Mouse (Mus musculus) heart, adult 18-20 months (tissue): ENCODE data around the gene Atad3a. TPM values are rescaled to one million over a fixed set of nuclear protein-coding genes. Genes with fewer than 3 reads are reported as not detected.
A peak's percentile ranks its signal among the peaks of the same experiment; 100 is the strongest.
"Not testable (repeated sequence)": the region's sequence is repeated elsewhere in the genome, so short reads cannot be mapped to it uniquely, and the experiment has no call there.

Experiments
- DNase-seq, 2 experiments: peaks; one replicate each; pipeline ENCODE4 v3.0.0; 2021 to 2022; ENCODE audit warnings: mixed read lengths in 1 of 2
- total RNA-seq, 2 experiments: library from RNA; stranded (reverse); gene quantifications; 2 replicates each; pipeline ENCODE4 v1.2.3; 2021

Gene Atad3a
- total RNA-seq, 2 experiments from 2014 or later: 44.6 to 44.8 TPM

DNA sequence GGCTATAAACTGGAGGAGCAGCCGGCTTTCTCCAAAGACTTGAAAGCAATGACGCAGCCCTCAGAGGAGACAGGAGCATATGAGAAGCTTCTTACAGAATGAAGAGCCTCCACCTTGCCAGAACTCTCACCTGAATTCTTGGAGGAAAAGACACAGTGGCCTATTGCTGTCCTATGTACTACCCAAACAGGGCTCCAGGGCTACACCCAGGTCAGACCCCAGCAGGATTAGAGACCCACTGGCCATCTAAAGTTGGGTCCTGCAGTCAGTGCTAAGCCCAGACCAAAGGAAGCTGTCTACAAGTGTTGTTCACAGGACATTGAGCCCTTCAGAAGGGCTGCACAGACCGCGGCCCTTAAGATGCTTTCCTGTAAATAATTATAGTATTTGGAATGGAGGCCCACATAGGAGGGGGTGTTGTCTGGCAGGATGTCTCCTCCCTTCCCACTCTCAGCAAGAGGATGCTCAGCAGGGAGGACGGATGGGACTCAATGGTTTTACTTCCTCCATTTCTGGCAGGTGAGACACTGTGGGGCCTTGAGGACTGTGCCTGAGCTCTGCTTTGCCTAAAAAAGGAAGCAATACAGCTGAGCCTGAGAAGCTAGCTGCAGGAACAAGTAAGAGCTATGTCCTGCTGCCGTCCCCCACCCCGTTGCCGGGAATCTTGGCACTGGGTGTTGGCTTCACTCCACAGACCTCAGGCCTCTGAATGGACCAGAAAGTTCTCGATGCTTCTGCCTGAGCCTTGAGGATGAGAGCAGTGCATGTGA, 14.3 kb upstream of the Atad3a start:
- DNase-seq: peak; percentile 84 to 86

DNA sequence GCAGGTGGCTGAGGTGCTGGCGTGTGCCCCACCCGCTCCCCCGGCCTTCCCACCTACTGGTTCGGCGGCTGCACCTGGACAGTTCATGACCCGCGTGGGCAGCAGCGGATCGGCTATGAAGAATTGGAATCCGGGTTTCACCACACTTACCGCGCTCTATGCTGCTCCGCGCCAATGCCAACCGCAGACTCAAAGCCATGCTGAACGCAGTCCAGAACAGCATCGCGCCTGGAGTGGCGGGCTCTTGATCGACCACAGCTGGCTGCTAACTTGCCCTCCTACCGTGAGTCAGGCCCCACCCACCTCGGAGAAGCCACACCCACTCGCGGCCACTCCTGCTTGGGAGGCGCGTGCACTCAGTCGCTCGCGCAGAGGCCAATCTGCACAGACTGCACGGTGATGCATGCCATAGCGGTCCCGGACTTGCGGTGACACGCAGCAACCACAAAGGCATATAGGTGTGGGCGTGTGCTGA, 13.4 kb upstream of the Atad3a start, which contains the start of gene Vwa1:
Gene Vwa1, minus strand, starts transcription at position 419 of the 475 bp plus-strand sequence.
- peak; percentile 94 to 96 for DNase-seq

DNA sequence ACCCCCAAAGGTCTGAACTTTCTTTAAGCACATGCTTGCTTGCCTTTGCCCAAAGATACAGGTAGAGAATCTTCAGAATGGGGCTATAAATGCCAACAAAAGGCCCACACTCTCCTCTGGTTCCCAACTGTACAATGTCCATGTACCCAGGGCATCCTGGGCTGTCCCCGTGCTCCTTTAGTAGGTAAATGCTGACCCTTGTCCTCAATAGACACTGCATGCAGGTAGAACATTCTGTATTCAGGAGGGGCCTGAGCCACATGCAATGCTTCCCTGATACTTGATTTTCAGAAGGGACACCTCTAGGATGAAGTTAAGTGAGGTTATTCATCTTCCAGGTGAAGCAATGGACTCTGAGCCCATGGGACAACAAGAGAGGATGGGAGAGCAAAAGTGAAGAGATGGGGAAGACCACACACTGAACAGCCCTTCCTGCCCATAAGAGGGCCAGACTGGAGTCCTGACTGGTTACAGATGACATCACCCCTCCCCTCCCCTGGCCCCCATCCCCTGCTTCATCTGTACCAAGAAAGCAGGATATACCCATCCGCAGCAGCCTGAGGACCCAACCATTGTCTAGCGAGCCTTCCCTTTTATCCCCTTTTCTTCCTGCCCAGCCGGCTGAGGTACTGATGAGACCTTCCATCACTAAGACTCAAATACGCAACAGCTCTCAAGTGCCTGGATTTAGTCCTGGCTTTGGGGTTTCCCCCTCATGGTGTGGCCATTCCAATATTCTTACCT, 12.6 kb upstream of the Atad3a start:
- DNase-seq: no peak

DNA sequence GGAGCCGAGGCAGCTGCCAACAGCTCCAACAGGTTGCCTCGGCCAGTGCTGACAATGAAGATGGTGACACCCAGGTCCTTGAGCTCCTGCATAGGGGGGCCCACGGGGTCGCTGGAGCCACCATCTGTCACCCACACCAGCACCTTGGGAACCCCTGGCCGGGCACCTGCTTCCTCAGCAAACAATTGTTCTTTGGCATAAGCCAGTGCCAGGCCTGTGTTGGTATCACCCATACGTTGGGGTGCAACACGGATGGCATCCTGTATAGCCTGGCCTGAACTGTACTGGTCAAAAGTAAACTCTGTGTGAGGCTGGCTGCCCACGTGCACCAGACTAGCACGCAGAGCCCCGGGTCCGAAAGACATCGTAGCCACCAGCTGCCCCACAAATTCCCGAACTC, 11.9 kb upstream of the Atad3a start:
- DNase-seq: no peak

DNA sequence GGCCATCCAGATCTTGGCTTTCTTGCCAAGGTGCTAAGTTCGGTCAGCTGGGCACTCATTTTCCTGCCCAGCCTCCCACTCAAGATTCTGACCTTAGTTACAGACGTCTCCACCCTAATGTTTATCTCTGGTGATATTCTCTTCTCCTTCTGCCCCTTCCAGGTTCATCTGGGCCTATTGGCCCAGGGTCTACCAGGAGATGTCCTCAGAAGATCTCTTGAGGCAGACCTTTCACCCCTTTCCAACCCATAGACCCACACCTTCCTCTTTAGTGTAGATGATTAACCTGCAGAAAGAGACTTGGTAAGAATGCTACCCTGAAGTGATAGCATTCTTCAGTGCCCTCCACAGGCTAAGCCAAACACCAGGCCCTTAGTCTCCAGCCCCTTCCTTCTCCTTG, 10.8 kb upstream of the Atad3a start:
- DNase-seq: no peak

DNA sequence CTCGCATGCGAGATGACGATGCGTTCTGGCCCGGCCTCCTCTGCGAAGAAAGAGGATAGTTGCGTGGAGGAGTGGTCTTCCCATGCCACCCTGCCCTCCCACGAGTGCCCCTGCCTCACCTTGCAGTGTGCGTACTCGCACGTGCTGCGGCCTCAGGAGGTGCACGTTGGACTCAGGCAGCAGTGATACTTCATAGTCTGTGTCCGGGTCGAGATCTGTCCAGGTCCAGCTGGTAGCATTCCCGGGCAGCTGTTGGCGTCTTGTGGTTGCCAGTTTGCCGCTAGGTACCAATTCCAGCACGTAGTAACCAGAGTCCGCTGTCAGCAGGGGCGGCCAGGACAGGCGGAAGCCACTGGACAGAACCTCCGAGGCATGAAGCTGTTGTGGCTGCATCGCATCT, 9.7 kb upstream of the Atad3a start:
- no peak for DNase-seq

DNA sequence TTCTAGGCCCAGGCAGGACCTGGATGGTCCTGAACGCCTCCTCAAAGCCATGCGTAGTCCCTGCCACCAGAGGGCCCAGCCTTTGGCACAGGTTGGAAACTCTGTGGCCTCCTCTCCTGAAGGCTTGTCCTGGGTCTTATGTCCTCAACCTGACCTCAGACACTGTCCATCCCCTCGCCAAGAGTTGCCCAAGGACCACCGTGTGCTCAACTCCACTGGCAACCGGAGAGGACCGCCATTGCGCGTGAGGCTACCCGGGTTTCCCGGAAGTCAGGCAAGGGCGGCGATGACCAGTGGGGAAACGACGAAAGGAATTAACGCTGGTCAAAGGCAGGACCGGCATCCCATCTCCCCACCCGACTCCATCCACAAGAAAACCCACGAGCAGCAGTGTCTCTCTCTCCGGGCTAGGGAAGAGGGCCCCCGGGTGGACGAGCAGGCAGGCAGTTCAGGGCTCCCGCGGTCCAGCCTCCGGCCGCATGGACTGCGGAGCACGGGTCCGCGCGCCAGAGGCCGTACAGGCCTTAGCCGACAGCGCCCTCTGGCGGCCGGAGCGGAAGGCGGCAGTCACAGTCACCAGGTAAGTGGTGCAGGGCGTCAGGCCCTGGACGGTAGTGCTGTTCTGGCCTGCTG, 9.1 kb upstream of the Atad3a start:
- peak; percentile 90 to 95 for DNase-seq

DNA sequence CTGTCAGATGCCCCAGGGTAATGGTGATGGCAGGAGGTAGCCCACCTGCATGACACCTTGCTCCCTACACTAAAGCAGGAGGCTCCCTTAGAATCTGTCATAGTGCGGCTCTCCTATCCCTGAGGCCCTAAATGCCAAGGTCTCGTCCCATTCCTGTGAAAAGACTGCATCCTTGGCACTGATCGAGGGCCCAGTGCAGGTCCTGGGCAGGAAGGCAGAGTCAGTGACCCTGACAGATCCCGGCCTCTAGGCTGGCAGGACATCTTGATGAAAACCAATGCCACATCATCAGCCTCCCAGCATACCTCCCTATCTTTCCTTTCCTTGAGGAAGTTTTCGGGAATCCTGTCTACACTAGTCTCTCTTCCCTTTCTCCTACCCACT, 8.6 kb upstream of the Atad3a start:
- DNase-seq: no peak

DNA sequence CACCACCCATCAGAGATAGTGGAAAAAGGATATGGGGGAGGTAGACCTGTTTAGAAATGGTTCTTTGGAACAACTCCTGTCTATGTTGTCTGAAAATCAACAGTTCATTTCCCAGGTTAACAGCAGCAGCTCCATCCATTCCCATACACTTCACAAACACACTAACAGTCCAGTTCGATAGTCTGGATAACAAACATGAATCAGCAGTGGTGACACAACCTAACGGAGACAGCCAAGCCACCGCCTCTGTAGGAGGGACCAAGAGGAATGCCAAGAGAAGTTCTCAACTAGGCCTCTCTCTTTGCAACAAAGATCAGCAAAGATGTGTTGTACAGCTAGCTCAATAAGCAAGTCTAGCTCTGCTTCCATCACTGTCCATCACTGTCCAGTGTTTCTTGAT, 1.5 kb upstream of the Atad3a start:
- DNase-seq: no peak

DNA sequence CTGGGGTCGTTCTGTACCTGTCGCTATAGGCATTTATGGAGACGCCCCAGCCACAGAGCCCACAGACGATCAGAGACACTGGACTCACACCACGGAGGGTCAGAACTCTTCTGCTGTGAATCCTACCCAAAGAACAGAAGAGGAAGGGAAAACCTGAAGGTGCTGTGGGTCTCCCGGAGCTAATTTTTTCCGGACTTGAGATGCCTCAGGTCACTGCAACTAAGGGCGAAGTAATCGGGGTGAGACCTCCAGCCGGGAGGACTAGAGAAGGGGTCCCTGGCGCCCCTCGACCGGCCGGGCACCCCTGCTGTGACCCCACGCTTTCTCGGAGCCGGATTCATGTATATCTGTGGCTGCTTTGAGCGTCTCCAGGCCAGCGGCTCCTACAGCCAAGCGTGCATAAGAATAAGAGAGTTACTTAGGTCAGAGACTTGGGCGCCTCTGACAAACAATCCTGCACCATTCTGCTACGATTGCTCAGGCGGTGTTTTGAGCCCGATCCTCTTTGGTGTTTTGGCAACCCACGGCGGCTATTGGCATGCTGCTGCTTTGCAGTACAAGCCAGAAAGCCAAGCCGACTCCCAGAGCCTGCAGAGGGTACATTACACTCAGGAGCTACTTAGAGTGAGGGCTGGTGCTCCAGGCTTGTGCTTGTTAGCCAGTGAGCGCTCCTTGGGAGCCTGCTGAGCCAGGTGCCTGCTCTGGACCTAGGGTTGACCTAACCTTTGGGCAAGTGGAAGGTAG, 635 bp upstream of the Atad3a start:
- no peak for DNase-seq

DNA sequence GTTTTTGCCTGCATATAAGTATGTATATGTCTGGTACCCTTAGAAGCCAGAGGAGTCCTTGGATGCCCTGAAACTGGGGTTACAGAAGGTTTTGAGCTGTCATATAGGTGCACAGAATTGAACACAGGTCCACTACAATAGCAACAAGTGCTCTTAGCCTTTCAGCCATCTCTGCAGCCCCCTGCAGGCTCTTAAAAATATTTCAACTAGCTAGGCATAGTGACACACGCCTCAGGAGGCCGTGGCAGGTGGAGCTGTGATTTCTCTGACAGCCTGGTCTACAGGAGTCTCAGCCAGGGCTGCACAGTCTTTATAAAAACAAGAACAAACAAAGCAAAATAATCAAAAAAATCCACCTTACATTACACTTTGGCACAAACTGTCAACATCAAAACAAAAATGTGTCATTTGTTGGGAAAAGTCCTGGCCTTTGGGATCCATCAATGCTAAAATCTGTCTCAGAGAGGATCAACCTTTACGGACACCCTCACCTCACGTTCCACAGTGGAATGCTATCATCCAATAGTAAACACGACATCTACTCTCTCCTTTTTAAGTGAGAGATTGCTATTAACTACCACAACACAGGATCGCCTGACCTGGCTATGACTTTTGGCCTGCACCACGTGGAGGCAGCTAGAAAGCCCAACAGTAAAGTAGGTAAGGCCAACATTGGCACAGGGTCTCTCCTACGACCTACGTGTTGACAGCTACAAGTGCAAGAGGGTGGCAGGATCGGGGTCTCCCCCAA, 856 bp downstream of the Atad3a start:
- no peak for DNase-seq

DNA sequence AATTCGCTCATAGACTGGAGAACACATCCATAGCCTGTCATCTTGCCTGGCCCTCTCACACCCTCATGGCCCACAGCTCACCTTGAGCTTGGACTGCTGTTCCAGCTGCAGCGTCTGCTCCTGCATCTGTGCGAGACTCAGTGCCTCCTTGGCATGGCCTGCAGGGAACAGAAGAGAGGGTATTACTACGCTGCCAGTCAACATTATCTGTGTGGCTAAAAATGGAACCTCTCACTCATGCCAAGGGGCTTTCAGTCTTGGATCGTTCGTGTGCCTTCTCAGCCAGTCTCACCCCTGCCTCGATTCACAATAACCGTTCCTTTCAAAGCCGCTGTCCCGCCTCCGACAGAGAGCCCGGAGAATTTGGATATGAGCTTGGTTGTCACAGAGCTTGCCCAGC, 3.9 kb downstream of the Atad3a start:
- DNase-seq: peak in 1 of 2 experiments; percentile 62

DNA sequence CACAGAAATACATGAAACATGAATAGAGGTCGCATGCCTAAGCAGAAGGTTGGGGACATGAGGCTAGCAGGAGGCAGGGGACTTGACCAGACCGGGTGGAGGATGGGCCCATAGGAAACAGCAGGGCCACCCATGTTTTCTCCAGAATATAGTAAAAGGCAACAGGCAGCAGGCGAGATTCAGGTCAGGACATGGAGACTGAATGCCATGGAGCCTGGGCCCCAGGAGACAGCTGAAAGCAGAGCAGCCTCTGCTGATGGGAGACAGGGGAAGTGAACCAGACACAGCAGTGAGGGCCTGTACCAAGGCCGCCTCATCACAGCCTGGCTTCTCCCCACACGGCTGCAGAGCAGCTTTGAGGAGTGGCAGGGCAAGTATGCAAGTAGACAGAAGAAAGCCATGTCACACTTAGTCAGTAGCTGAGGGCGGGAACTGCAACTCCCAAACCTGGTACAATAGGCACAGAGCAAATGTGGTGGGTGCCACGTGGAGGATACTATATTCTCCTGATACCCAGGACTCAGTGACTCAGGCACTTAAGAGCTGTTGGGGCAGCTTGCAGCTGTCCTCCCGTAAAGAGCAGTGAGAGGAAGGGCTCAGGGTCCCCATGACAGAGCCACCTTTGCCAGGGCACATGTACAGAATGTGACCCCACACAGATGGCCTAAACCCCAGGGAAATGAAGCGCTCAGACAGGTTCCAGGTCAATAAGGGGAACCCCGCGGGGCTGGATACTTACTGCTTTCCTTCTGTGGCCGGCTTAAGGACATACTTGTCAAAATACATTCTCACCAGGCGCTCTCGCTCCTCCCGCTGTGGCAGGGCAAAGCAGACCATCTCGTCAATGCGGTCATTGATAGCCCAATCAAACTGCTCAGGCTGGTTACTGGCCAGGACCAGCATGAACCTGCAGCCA, 14.1 kb downstream of the Atad3a start:
- DNase-seq: no peak

DNA sequence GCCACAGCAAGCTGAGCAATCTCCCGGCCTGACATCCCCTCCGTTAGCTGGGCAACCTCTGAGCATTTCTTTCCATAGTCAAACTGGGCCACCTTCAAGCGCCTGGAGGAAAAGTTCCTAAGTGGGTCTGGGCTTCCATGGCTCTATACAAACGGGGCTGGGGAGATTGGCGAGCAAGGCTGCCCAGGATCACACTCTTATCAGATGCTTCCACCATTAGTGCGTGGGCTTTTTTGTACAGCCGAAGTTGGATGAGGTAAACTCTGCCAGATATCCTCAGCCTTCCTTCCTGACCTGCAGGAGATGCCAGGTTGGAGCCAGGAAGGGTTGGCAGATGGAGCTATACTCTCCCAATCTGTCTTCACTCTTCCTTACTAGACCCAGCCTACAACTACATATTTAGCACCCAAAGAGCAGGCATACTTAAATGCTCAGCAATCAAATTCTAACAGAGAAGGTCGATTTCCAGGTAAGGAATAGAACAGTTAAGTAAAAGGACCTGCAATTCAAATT, 14.8 kb downstream of the Atad3a start:
- no peak for DNase-seq

DNA sequence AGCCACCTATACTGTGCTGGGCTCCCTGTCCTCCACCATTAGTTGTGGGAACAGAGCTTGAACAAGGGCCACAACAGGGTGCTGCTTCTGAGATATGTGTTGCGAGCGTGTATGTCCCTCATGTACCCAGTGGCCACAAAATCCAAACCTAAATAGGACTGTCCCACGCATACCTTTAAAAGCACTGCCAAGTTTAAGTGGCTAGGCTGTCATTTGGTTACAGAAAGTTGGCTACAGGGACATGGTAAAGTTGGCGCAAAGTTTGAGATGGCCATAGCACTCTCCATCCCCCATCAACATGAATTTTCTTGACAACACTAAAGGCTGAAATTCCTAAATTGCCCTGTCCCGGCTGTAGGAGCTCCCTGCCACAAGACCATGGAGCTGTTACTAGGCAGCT, 15.8 kb downstream of the Atad3a start:
- DNase-seq: no peak

DNA sequence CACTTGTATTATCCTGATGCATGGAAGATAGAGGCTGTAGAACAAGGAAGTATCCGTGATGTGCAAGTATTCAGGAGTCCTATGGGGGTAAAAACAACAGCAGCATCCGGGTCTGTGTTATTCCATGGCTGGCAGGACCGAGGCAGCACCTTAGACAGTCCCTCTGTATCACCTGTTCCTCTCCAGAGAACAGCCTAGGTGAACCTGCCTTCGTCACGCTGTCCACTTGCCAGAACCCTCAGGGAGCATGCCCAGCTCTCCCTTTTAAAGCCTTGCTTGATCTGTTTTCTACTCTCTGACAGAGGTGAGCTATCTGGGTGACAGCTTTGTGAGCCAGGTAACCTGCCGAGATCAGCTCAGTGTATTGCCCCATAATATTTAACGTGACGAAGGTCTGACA, 16.4 kb downstream of the Atad3a start:
- DNase-seq: no peak

DNA sequence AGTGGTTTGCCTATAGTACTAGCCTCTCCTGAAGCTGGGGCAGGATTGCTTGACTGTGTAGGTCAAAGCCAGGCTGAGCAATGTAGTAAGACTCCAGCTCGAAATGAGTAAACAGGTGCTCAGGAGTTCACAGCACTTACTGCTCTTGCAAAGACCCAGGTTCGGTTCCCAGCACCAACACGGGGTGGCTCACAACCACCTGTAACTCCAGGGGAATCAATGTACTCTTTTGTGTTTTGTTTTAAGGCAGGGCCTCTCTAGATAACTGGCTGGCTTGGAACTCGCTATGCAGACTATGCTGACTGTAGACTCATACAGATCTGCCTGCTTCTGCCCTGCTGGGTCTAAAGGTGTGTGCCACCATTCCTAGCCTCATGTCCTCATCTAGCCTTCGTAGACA, 18.2 kb downstream of the Atad3a start:
- DNase-seq: no peak

DNA sequence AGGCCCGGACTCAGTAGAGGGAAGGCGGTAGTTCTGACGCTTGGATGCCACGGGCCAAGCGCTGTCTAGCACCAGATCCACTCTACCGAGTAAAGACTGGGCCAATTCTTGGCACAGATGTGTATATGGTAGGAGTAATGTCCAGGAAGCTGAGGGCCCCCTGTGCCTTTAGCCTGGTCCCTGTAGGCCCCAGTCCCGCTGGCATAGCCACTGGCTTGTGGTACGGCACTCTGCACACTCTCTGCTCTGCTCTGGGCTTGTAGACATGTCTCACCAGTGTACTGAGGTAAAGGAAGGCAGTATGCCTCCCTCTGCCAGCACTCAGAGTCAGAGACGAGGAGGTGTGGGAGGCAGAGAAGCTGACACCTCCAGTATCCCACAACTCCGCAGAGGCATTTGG, 20.2 kb downstream of the Atad3a start:
- not testable (repeated sequence) for DNase-seq

DNA sequence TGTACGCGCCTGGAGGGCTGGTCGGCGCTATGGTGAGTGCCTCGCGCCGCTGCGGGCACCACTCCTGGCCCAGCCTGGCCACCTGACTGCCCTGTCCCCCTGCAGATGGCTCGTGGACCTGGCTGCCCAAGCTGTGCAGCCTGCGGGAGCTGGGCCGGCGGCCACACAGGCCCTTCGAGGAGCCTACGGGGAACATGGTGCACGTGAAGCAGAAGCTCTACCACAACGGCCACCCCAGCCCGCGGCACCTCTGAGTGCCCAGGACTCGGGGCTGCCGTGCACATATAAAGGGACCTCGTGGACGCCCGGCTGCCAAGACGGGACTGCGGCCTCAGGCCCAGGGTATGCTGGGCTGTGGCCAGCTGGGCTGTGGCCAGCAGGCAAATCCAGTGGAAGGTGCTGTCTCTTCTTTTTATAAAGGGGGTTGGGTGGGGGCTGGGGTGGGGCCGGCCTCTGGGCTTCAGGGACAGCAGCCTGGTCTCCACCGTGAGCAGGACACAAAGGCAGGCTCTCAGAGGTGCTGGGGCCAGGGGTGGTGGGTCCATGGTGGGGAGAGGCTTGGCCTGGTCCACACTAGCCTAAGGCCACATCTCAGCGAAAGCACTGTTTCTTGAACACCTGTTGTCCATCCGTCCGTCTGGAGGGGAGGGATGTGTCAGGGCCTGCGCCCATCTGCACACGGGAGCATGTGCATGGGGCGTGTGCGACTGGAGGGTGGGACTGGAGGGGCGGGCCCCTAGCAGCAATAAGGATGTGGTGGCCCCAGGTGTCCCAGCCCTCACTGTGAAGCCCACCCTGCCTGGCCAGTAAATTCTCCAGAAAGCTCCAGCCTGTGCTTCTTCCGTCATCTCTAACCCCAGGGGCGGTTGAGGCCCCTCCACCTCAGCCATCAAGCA, 20.9 kb downstream of the Atad3a start:
- DNase-seq: peak in 1 of 2 experiments; percentile 31
